In the genomic region with DNA sequence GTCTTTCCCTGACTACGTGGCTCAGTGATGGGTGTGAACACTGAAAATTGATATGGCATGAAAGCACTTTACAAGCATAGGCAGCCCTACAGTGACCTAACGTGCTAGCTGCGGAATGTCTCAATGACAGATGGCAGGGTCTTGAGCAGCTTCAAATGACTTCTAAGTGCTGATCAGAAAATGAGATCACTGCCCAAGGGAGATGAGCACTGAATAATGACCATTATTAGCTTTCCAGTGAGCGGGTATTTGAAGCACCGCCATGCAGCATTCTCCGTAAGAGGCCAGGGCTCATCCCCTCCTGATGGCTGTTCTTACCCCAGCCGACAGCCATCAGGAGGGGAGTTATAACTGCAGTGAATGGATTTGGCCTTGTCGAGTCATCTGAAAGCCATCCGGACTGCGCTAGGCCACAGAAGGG, we compare ENCODE assay signal across 11 mouse cellular contexts.
DNase-seq lines count a peak whose midpoint lies in the region; ATAC-seq lines count a peak whose summit lies in the region.
"Had no signal": no experiment of that assay in that cellular context is flagged by ENCODE, and none has a peak within 500 bp of the region (broad histone marks: within the 10 kb centered on the region; RNA-seq: fewer than 3 reads in every experiment).

No protein-coding gene starts in this region.

- intact Hi-C loops in left cerebral cortex, postnatal 4 days (cut with DNase I): no loop called here

- H3K4me3 ChIP-seq in heart, embryonic 12.5 days: no peak overlapping the region
- H3K4me3 ChIP-seq in hindbrain, embryonic 10.5 days: no peak overlapping the region
- no peak overlapping the region for H3K4me3 ChIP-seq in midbrain, embryonic 13.5 days (replicated peaks)
- H3K4me3 ChIP-seq: liver, embryonic 13.5 days had no signal

- H3K36me3 ChIP-seq in heart, embryonic 12.5 days: peaks cover 7% of the 10 kb centered on the region
- H3K36me3 ChIP-seq in hindbrain, embryonic 10.5 days: no peaks in the 10 kb centered on the region
- H3K36me3 ChIP-seq in midbrain, embryonic 13.5 days: no peaks in the 10 kb centered on the region; the same call in 1 of the 2 replicates
- H3K36me3 ChIP-seq: liver, embryonic 13.5 days had no signal

- peak; percentile 59 for DNase-seq in heart, adult 11 months
- peak; percentile 38 for DNase-seq in hindbrain, embryonic 10.5 days (ENCODE audit: low spot score)
- DNase-seq in retina, postnatal 7 days (ENCODE audit: low read depth, low spot score): peak; percentile 11
- no peak for DNase-seq in left cerebral cortex, postnatal 4 days
- DNase-seq in ovary, adult 18-20 months (ENCODE audit: low spot score): no peak
- DNase-seq in lung, postnatal 25 days (ENCODE audit: low spot score): no peak
- DNase-seq: cerebellum, postnatal 25 days; liver, embryonic 13.5 days had no signal

- no peaks in the 10 kb centered on the region for H3K27me3 ChIP-seq in heart, embryonic 12.5 days (replicated peaks)
- H3K27me3 ChIP-seq in hindbrain, embryonic 10.5 days (ENCODE audit: insufficient read depth, poor library complexity, severe bottlenecking): no peaks in the 10 kb centered on the region
- H3K27me3 ChIP-seq in midbrain, embryonic 13.5 days: no peaks in the 10 kb centered on the region
- H3K27me3 ChIP-seq: liver, embryonic 13.5 days had no signal

- no peak overlapping the region for H3K9ac ChIP-seq in heart, embryonic 12.5 days
- H3K9ac ChIP-seq in midbrain, embryonic 13.5 days (replicated peaks): no peak overlapping the region; the same call in 1 of the 2 replicates
- H3K9ac ChIP-seq: liver, embryonic 13.5 days had no signal

- no peak for ATAC-seq in heart, embryonic 12.5 days (ENCODE audit: insufficient number of reproducible peaks, low FRiP score)
- peak; percentile 80 for ATAC-seq in midbrain, embryonic 13.5 days

- no peak overlapping the region for H3K27ac ChIP-seq in heart, embryonic 12.5 days (ENCODE audit: poor library complexity, severe bottlenecking)
- peak overlapping the region; percentile 37; the same call in 1 of the 2 replicates for H3K27ac ChIP-seq in hindbrain, embryonic 10.5 days
- H3K27ac ChIP-seq in midbrain, embryonic 13.5 days: no peak overlapping the region
- H3K27ac ChIP-seq: liver, embryonic 13.5 days; macrophage had no signal

- 0 out of 2 replicates have a peak, but pooled peaks cover 13% of the 10 kb centered on the region for H3K4me1 ChIP-seq in heart, embryonic 12.5 days (replicated peaks)
- peaks cover 17% of the 10 kb centered on the region for H3K4me1 ChIP-seq in hindbrain, embryonic 10.5 days (replicated peaks)
- H3K4me1 ChIP-seq in midbrain, embryonic 13.5 days (replicated peaks): peaks cover 12% of the 10 kb centered on the region
- H3K4me1 ChIP-seq: liver, embryonic 13.5 days had no signal

- H3K9me3 ChIP-seq in heart, embryonic 12.5 days (replicated peaks): no peaks in the 10 kb centered on the region
- no peaks in the 10 kb centered on the region for H3K9me3 ChIP-seq in hindbrain, embryonic 10.5 days
- no peaks in the 10 kb centered on the region for H3K9me3 ChIP-seq in midbrain, embryonic 13.5 days
- H3K9me3 ChIP-seq: liver, embryonic 13.5 days had no signal

- H3K4me2 ChIP-seq in heart, embryonic 12.5 days: no peak overlapping the region
- H3K4me2 ChIP-seq in midbrain, embryonic 13.5 days (replicated peaks): no peak overlapping the region
- H3K4me2 ChIP-seq: liver, embryonic 13.5 days had no signal

- WGBS in heart, embryonic 12.5 days: 64% methylated on average over 10 of the region's 10 CpGs
- WGBS in hindbrain, embryonic 10.5 days: 65% methylated on average over 10 of the region's 10 CpGs
- 42% methylated on average over 10 of the region's 10 CpGs for WGBS in midbrain, embryonic 13.5 days

Comparison
In these comparisons a context has a peak if more than half of its experiments do, and no peak if none do; other contexts are left out.
1. DNase-seq: peak in heart, adult 11 months (single experiment), hindbrain, embryonic 10.5 days (single experiment) and retina, postnatal 7 days (single experiment); none in left cerebral cortex, postnatal 4 days (single experiment), ovary, adult 18-20 months (single experiment) and lung, postnatal 25 days (single experiment).